Mouse (Mus musculus) small intestine, adult 2 months (tissue): Measurements from ENCODE around the gene Dph3. TPM values are rescaled to one million over a fixed set of nuclear protein-coding genes. Genes with fewer than 3 reads are reported as not detected.

Source experiments
- H3K27ac ChIP-seq: fragments of 200-500 bp; 2 replicates; pipeline ENCODE4 v1.5.1; 2012; ENCODE audit warnings: low read depth, low read length, control low read depth, inconsistent platforms; ENCODE audit not compliant: insufficient read depth
- H3K27me3 ChIP-seq: fragments of 200-500 bp; 2 replicates; pipeline ENCODE4 v1.6.1; 2012; ENCODE audit warnings: mild to moderate bottlenecking, moderate library complexity, low read length, inconsistent platforms; ENCODE audit not compliant: control insufficient read depth, insufficient read depth
- H3K36me3 ChIP-seq: fragments of 200-500 bp; 2 replicates; pipeline ENCODE4 v1.6.1; 2012; ENCODE audit warnings: mild to moderate bottlenecking, low read length, control low read depth, inconsistent platforms; ENCODE audit not compliant: control insufficient read depth, insufficient read depth
- H3K4me1 ChIP-seq: fragments of 200-500 bp; 2 replicates; pipeline ENCODE4 v1.6.1; 2012; ENCODE audit warnings: low read length, inconsistent platforms, mixed read lengths; ENCODE audit not compliant: control insufficient read depth, insufficient read depth, insufficient read length
- H3K4me3 ChIP-seq: fragments of 200-500 bp; 2 replicates; pipeline ENCODE4 v1.5.1; 2012; ENCODE audit warnings: low read depth, mild to moderate bottlenecking, control low read depth, inconsistent platforms, low read length, moderate library complexity
- CTCF ChIP-seq: fragments of 200-500 bp; IDR thresholded peaks from 2 replicates; pipeline ENCODE4 v1.5.1; 2012; ENCODE audit warnings: low read depth, mild to moderate bottlenecking, control low read depth, inconsistent platforms, low read length, moderate library complexity, mixed read lengths; ENCODE audit not compliant: insufficient replicate concordance, insufficient read length; ENCODE audit errors: extremely low read depth
- POLR2A ChIP-seq: fragments of 200-500 bp; IDR thresholded peaks from 2 replicates; pipeline ENCODE4 v1.6.1; 2012; ENCODE audit warnings: low read depth, mild to moderate bottlenecking, control low read depth, inconsistent platforms, low read length, moderate library complexity
- WGBS: fragments of 180-500 bp; shearing (Covaris S2); methylation state at CpG from one replicate; pipeline ENCODE4 v1.1.7; 2018; 5-methylcytosine and 5-hydroxymethylcytosine counted together
- polyA plus RNA-seq: library from polyadenylated mRNA; depleted of rRNA; stranded (reverse); fragments of >200 nt; gene quantifications from 2 replicates; pipeline ENCODE4 v1.2.3, GENCODE M21; 2012

Dph3 gene
- polyA plus RNA-seq, 1 experiment = 7.7 TPM

DNA sequence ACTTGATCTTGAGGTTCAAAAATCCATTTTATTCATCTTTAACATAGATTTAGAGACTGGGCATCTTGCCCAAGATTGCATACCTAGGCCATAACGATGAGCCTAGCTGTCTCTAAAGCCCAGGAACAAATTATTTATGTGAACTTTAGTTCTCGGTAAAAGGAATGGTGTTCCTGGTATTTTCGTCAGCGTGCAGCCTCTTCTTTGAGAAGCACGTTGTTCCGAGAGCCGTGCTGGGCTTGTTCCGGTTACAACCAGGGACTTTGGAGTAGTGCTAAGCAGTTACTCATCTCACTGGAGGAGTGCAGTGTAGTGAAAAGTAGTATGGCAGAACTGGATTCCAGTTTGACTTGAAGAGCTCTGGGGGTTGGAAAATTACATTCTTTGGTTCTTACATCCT lies 697 bp upstream of the Dph3 start:
- H3K27me3 ChIP-seq = no peaks in the 10 kb centered on the region
- H3K4me1 ChIP-seq = peaks cover 3% of the 10 kb centered on the region; the same call in 1 of the 2 replicates
- TF ChIP-seq POLR2A = no peak
- no peak for TF ChIP-seq CTCF
- 6% methylated on average over 8 of the region's 8 CpGs for WGBS
- peak overlapping the region; percentile 58 for H3K4me3 ChIP-seq
- H3K36me3 ChIP-seq = peaks cover 15% of the 10 kb centered on the region
- peak overlapping the region; percentile 81 for H3K27ac ChIP-seq

DNA sequence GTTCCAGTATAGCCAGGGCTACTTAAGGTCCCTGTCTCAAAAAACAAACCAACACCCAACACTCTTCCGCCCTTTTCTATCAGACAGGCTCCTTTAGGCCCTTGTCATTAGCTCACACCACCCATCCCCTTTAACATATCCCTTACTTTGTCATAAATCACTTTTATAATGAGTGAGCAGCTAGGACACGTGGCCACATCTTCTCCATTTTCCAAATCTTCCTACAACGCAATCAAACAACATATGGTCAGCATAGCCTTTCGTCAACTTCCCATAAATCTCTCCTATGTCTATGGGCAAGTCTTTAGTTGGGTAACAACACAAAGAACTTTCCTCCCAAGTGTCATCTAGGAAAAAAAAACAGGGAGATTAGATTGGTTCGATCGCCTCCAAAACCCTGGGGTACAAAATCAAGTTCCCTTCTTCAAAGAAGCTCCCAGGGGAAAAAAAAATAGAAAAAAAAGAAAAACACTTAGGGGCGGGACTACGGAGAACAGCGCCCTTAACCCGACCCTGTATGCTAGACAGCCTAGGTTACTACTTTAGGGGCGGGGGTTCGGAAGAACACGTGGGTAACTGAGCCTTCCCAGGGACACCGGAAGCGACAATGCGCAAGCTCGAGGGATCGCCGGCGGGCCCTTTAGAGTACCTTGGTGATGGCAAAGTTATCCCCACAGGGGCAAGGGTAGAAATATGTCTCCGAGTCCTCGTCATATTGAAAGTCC lies 606 bp downstream of the Dph3 start, which contains the start of gene Oxnad1:
TSS of gene Oxnad1 (plus strand) at position 614 of the 725 bp plus-strand sequence.
- Histone ChIP-seq H3K4me3 (peak within 1 kb of the TSS; percentile 76), H3K27me3 (no peaks in the 10 kb centered on the region), H3K36me3 (peaks cover 19% of the 10 kb centered on the region), H3K27ac (peak within 1 kb of the TSS; percentile 87), H3K4me1 (peaks cover 3% of the 10 kb centered on the region; the same call in 1 of the 2 replicates)
- 2% methylated on average over 22 of the region's 22 CpGs for WGBS
- no peak for TF ChIP-seq CTCF
- TF ChIP-seq POLR2A = no peak

DNA sequence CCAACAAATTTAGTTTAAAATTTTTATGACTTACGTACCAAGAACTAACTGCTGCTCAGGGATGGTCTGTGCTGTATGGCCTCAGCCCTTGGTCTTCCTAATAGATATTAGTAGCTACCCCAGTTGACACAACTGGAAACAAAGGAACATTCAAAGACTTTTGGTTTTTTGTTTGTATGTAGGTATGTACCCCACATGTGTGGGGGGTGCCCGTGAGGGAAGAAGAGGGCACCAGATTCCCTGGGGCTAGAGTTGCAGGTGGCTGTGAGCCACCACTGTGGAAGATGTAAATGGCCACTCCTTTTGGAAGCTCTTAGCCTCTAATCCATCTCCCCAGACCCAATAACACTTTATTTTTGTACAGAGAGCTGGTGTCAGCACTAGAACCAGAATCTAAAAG lies 2.1 kb downstream of the Dph3 start:
- TF ChIP-seq CTCF (no peak), POLR2A (no peak)
- peaks cover 3% of the 10 kb centered on the region; the same call in 1 of the 2 replicates for H3K4me1 ChIP-seq
- WGBS = 95% methylated on average over 2 of the region's 2 CpGs
- peaks cover 19% of the 10 kb centered on the region for H3K36me3 ChIP-seq
- H3K27me3 ChIP-seq = no peaks in the 10 kb centered on the region
- H3K27ac ChIP-seq = no peak overlapping the region
- no peak overlapping the region for H3K4me3 ChIP-seq

DNA sequence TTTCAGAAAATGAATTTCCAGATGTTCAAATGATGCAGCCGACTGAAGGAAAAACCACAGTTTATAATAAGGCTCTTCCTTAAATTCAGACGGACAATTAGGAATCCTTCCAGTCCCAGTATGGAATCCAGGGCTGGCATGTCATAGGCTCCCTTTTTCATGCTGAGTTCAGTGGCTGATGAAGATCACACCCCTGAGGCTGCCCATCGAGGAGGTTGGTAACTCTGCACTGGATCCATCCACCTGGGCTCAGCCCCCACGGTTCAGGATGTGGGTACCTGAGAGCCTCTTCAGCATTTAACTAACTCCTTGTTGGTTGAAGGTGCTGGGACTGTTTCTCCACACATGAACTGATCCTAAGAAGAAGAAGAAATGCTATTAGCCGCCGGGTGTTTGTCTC lies 2.6 kb downstream of the Dph3 start:
- H3K27ac ChIP-seq = no peak overlapping the region
- WGBS = 92% methylated on average over 6 of the region's 6 CpGs
- H3K36me3 ChIP-seq = peaks cover 19% of the 10 kb centered on the region
- peaks cover 3% of the 10 kb centered on the region; the same call in 1 of the 2 replicates for H3K4me1 ChIP-seq
- H3K4me3 ChIP-seq = no peak overlapping the region
- TF ChIP-seq POLR2A = no peak
- no peak for TF ChIP-seq CTCF
- no peaks in the 10 kb centered on the region for H3K27me3 ChIP-seq

DNA sequence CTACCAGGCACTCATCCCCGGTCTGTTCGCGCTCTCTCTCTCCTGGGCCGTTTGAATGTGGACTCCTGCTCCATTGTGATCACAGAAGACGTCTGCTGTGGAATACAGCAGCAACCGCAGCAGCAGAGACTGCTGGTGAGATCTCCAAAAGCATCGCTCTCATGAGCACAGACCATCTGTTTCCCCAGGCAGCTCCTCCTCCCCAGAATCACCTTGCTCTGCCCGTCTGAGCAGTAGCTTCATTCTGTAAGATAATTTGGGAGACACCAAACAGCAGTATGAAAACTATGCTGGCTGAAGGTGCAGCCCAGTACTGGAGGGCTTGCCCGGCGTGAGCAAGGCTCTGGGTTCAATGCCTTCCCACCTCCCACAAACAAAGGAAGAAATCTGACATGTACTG lies 4.5 kb downstream of the Dph3 start:
- peaks cover 19% of the 10 kb centered on the region for H3K36me3 ChIP-seq
- H3K27ac ChIP-seq = no peak overlapping the region
- no peaks in the 10 kb centered on the region for H3K27me3 ChIP-seq
- WGBS = 69% methylated on average over 10 of the region's 10 CpGs
- no peak overlapping the region for H3K4me3 ChIP-seq
- no peaks in the 10 kb centered on the region for H3K4me1 ChIP-seq
- TF ChIP-seq POLR2A = no peak
- no peak for TF ChIP-seq CTCF

GRCm38 (mm10) chr14:32076896-32077575 lies 8.5 kb downstream of the Dph3 start:
- Histone ChIP-seq H3K36me3 (peaks cover 10% of the 10 kb centered on the region), H3K27ac (no peak overlapping the region), H3K4me1 (no peaks in the 10 kb centered on the region), H3K27me3 (no peaks in the 10 kb centered on the region), H3K4me3 (no peak overlapping the region)
- 56% methylated on average over 8 of the region's 8 CpGs for WGBS
- no peak for TF ChIP-seq POLR2A
- TF ChIP-seq CTCF = peak; percentile 91

GRCm38 (mm10) chr14:32073901-32074300 lies 11.6 kb downstream of the Dph3 start:
- WGBS = 52% methylated on average over 7 of the region's 7 CpGs

More at GRCm38 (mm10) chr14:32073901-32074300, 11.6 kb downstream of the Dph3 start:
- Histone ChIP-seq H3K27me3 (no peaks in the 10 kb centered on the region), H3K4me1 (no peaks in the 10 kb centered on the region), H3K4me3 (no peak overlapping the region), H3K36me3 (no peaks in the 10 kb centered on the region), H3K27ac (no peak overlapping the region)
- TF ChIP-seq POLR2A (no peak), CTCF (no peak)
